Mouse (Mus musculus) c-Kit-positive CD71-positive TER-119-positive erythroid progenitor cells, embryonic 14.5 days (primary cell): ENCODE data around the gene Ralbp1.
A peak's percentile ranks its signal among the peaks of the same experiment; 100 is the strongest.

Experiments
- DNase-seq: peaks from one replicate; pipeline ENCODE4 v3.0.0-alpha.2; 2013; ENCODE audit warnings: low spot score

The Ralbp1 gene

GRCm38 (mm10) chr17:65896016-65896415 lies 10.4 kb upstream of the Ralbp1 start:
- DNase-seq: no peak

- DNase-seq: no peak
Observed at GRCm38 (mm10) chr17:65889476-65889875, 3.9 kb upstream of the Ralbp1 start.

GRCm38 (mm10) chr17:65886571-65886970 lies 973 bp upstream of the Ralbp1 start:
- no peak for DNase-seq

GRCm38 (mm10) chr17:65885398-65885696 lies 251 bp downstream of the Ralbp1 start:
- no peak for DNase-seq

GRCm38 (mm10) chr17:65884691-65885397 lies 754 bp downstream of the Ralbp1 start:
- DNase-seq: peak; percentile 98

GRCm38 (mm10) chr17:65884061-65884669 lies 1.4 kb downstream of the Ralbp1 start:
- no peak for DNase-seq

GRCm38 (mm10) chr17:65877026-65877425 lies 8.6 kb downstream of the Ralbp1 start:
- DNase-seq: no peak

- no peak for DNase-seq
Observed at GRCm38 (mm10) chr17:65873834-65874233, 11.8 kb downstream of the Ralbp1 start.

- DNase-seq: no peak
Observed at GRCm38 (mm10) chr17:65873156-65873555, 12.4 kb downstream of the Ralbp1 start.

GRCm38 (mm10) chr17:65872652-65873051 lies 12.9 kb downstream of the Ralbp1 start:
- no peak for DNase-seq

GRCm38 (mm10) chr17:65872051-65872450 lies 13.5 kb downstream of the Ralbp1 start:
- no peak for DNase-seq

GRCm38 (mm10) chr17:65871641-65872041 lies 14.0 kb downstream of the Ralbp1 start:
- no peak for DNase-seq

- DNase-seq: peak; percentile 79
Observed at GRCm38 (mm10) chr17:65870146-65870545, 15.5 kb downstream of the Ralbp1 start.

GRCm38 (mm10) chr17:65869720-65870119 lies 15.9 kb downstream of the Ralbp1 start:
- DNase-seq: no peak

GRCm38 (mm10) chr17:65867996-65868395 lies 17.6 kb downstream of the Ralbp1 start:
- no peak for DNase-seq

- DNase-seq: no peak
Observed at GRCm38 (mm10) chr17:65866201-65866600, 19.4 kb downstream of the Ralbp1 start.

- DNase-seq: no peak
Observed at GRCm38 (mm10) chr17:65865265-65865664, 20.3 kb downstream of the Ralbp1 start.

GRCm38 (mm10) chr17:65864742-65865141 lies 20.9 kb downstream of the Ralbp1 start:
- DNase-seq: peak; percentile 47

GRCm38 (mm10) chr17:65863830-65864229 lies 21.8 kb downstream of the Ralbp1 start:
- no peak for DNase-seq

GRCm38 (mm10) chr17:65862579-65862978 lies 23.0 kb downstream of the Ralbp1 start:
- no peak for DNase-seq

- no peak for DNase-seq
Observed at GRCm38 (mm10) chr17:65857617-65858016, 28.0 kb downstream of the Ralbp1 start.

- DNase-seq: no peak
Observed at GRCm38 (mm10) chr17:65854006-65854405, 31.6 kb downstream of the Ralbp1 start.

- no peak for DNase-seq
Observed at GRCm38 (mm10) chr17:65853326-65853725, 32.3 kb downstream of the Ralbp1 start.

GRCm38 (mm10) chr17:65851749-65852148 lies 33.8 kb downstream of the Ralbp1 start:
- DNase-seq: no peak
